10 mouse cellular contexts compared by ENCODE assay signal in genomic region chr8:34688396-34689048, GRCm38 (mm10).
DNase-seq lines count a peak whose midpoint lies in the region; ATAC-seq and TF ChIP-seq lines count a peak whose summit lies in the region.
"Had no signal": no experiment of that assay in that cellular context is flagged by ENCODE, and none has a peak within 500 bp of the region (broad histone marks: within the 10 kb centered on the region; RNA-seq: fewer than 3 reads in every experiment).

No protein-coding gene starts in this region.

- TF ChIP-seq POLR2A in cerebellum, adult 2 months (IDR thresholded peaks at IDR 0.05; ENCODE audit: borderline replicate concordance, insufficient read depth, low read length): no peak

- H3K27ac ChIP-seq in midbrain, embryonic 11.5 days (ENCODE audit: low read depth, low read length): no peak overlapping the region
- no peak overlapping the region for H3K27ac ChIP-seq in cerebellum, adult 2 months (ENCODE audit: insufficient read depth, low read length)

- H3K4me2 ChIP-seq in midbrain, embryonic 11.5 days: peak overlapping the region; percentile 30; the same call in 1 of the 2 replicates

- no peaks in the 10 kb centered on the region; the same call in 1 of the 2 replicates for H3K27me3 ChIP-seq in midbrain, embryonic 11.5 days (ENCODE audit: control insufficient read depth, insufficient read depth, low read length)
- H3K27me3 ChIP-seq in cerebellum, adult 2 months (ENCODE audit: control insufficient read depth, insufficient read depth, low read length): no peaks in the 10 kb centered on the region
- H3K27me3 ChIP-seq: Patski had no signal

- 62% methylated on average over 20 of the region's 20 CpGs for WGBS in midbrain, embryonic 11.5 days
- 93% methylated on average over 20 of the region's 20 CpGs for WGBS in cerebellum, adult 2 months

- no peak overlapping the region for H3K9ac ChIP-seq in midbrain, embryonic 11.5 days (ENCODE audit: low read length)

- H3K4me3 ChIP-seq in midbrain, embryonic 11.5 days (ENCODE audit: low read depth, low read length): no peak overlapping the region
- no peak overlapping the region for H3K4me3 ChIP-seq in cerebellum, adult 2 months (replicated peaks; ENCODE audit: insufficient read depth, low read depth, low read length)
- H3K4me3 ChIP-seq: erythroblast, embryonic 14.5 days had no signal

- DNase-seq in layer of hippocampus, adult 11-12 months (ENCODE audit: low spot score): peak; percentile 22
- no peak for DNase-seq in layer of hippocampus, postnatal 25 days (ENCODE audit: extremely low spot score in 1 of 2, low spot score in 1 of 2)
- peak; percentile 37 for DNase-seq in embryo, embryonic 11 days
- DNase-seq in forelimb bud, embryonic 11.5 days (ENCODE audit: low read depth, low spot score): peak; percentile 35
- peak; percentile 87 for DNase-seq in midbrain, embryonic 11.5 days (ENCODE audit: low spot score, missing footprints)
- DNase-seq in urinary bladder, postnatal 4 days (ENCODE audit: low spot score in 2 of 2): no peak
- DNase-seq in cerebellum, adult 2 months: no peak
- DNase-seq in cerebellum, postnatal 14 days: no peak

- peak; percentile 67 for ATAC-seq in midbrain, embryonic 11.5 days (ENCODE audit: low FRiP score)
- ATAC-seq: Patski had no signal

- peaks cover 8% of the 10 kb centered on the region for H3K4me1 ChIP-seq in midbrain, embryonic 11.5 days (ENCODE audit: control insufficient read depth, insufficient read depth, low read length)
- H3K4me1 ChIP-seq in cerebellum, adult 2 months (ENCODE audit: control insufficient read depth, insufficient read depth, low read length): peaks cover 6% of the 10 kb centered on the region; the same call in 1 of the 2 replicates

- TF ChIP-seq CTCF in cerebellum, adult 2 months (IDR thresholded peaks at IDR 0.05; ENCODE audit: borderline replicate concordance, insufficient read depth, low read depth, low read length): no peak

- no peaks in the 10 kb centered on the region for H3K9me3 ChIP-seq in midbrain, embryonic 11.5 days (ENCODE audit: control insufficient read depth, low read length)

- no peaks in the 10 kb centered on the region for H3K36me3 ChIP-seq in midbrain, embryonic 11.5 days (ENCODE audit: control insufficient read depth, insufficient read depth, low read length)

Comparison
In these comparisons a context has a peak if more than half of its experiments do, and no peak if none do; other contexts are left out.
1. DNase-seq: peak in layer of hippocampus, adult 11-12 months (single experiment), embryo, embryonic 11 days (single experiment), forelimb bud, embryonic 11.5 days (single experiment) and midbrain, embryonic 11.5 days (single experiment); none in layer of hippocampus, postnatal 25 days (0 of 2), urinary bladder, postnatal 4 days (0 of 2), cerebellum, adult 2 months (0 of 2) and cerebellum, postnatal 14 days (0 of 2).